Mouse (Mus musculus): ENCODE data around the gene Usp20.

- no peak for TF ChIP-seq POLR2A (IDR thresholded peaks at IDR 0.05; ENCODE audit: low read depth, low read length)
- TF ChIP-seq CTCF (IDR thresholded peaks at IDR 0.05; ENCODE audit: extremely low read depth, insufficient read length, insufficient replicate concordance, low read depth, low read length): no peak
These were observed 12.8 kb downstream of the Usp20 start for GRCm38 (mm10) chr2:30994853-30995252.

All from small intestine, adult 2 months (tissue).